Mouse (Mus musculus) kidney, adult 9 months (tissue): ENCODE measurements at regions not wholly inside any gene's neighbourhood (a gene's known extent, or its start where the extent isn't known, plus 50 kb on each side); places are given as distances from the start of the nearest gene placed in this dataset.
A peak's percentile ranks its signal among the peaks of the same experiment; 100 is the strongest.

Experiments
- DNase-seq: peaks from one replicate; pipeline ENCODE4 v3.0.0; 2022

GRCm38 (mm10) chr3:119653007-119653565 lies 131.2 kb downstream of the Ptbp2 start:
- no peak for DNase-seq

DNA sequence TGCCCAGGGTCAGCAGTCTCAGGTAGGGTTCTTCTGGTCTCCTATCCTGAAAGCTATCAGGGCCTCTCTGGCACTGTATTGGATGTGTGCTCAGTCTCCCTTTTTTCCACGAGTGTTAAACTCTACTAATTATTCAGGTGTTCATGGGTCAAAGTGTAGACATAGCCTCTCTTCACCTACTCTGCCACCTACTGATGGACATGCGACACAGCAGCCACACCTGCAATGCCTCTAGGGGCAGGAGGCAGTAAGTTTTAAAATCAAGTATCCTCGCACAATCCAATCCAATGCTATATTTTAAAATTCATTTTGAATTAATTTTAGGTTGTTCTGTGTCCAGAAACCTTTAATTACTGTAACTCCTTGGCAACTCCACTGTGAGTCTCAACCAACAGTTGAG lies 145.6 kb downstream of the Ptbp2 start:
- DNase-seq: no peak

DNA sequence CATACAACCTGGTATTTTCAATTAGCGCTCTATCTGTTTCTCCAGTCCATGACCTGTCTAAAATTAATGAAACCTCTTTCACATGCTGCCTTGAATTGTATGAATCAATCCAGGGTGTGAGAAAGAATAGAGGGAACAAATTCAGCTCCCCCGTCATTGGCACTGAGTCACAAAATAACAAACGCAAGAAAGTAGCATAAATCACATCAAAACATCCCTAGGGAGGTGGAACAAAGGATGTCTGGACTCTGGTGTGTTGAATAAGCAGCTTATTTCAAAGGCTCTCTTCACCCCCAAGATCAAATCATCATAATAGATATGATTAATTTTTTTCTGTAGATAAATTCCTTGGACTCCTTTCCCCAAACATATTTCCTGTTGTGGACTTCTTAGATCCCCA lies 148.6 kb downstream of the Ptbp2 start:
- DNase-seq: no peak

DNA sequence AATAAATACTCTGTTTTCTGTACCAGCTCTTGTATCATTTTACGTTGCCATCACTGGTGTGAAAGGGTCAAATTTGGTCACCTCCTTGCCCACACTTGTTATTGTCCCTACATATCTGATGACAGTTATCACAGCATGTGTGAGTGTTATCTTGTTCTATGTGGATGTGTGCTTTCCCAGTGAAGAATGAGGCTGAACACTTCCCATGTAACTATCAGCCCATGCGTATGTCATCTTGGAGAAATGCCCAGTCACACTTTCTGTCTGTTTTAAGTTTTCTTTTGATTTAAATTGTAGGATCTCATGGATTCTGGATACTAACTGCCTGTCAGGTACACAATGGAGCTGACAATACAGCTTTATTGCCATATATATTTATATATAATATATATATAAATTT lies 150.8 kb downstream of the Ptbp2 start:
- DNase-seq: no peak

DNA sequence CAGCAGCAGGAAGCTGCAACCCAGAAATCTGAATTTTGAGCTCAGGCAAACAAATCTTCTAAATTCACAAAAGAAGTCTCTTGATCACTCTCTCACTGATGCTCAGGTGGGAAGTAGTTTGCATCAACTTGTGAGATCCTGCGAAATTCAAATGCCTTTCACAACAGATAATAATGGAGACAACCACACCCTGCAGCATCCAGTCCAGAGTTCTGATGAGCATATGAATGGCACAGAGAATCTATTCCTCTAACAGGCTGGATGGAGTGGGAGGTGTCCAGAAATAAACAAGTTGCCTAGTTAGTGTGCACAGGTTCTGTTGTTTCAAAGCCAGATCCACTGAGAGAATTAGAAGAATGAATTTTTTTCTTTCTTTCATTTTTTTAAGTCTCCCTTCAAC lies 178.2 kb downstream of the Ptbp2 start:
- DNase-seq: no peak

- no peak for DNase-seq
Measured at GRCm38 (mm10) chr3:119588872-119589416, 195.3 kb downstream of the Ptbp2 start.

DNA sequence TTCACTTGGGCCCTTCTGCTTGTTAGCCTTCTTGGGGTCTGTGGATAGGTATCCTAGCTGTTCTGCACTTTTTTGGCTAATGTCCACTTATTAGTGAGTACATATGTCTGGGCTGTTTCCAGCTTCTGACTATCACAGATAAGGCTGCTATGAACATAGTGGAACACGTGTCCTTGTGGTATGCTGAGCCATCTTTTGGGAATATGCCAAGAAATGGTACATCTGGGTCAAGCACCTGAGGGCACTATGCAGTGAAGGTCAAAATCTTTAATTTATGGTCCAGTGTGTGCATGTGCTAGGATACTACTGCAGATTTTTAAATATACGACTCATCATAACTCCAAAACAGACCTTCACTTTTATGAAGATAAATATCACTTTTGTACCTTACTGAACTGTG lies 196.3 kb downstream of the Ptbp2 start:
- DNase-seq: no peak

DNA sequence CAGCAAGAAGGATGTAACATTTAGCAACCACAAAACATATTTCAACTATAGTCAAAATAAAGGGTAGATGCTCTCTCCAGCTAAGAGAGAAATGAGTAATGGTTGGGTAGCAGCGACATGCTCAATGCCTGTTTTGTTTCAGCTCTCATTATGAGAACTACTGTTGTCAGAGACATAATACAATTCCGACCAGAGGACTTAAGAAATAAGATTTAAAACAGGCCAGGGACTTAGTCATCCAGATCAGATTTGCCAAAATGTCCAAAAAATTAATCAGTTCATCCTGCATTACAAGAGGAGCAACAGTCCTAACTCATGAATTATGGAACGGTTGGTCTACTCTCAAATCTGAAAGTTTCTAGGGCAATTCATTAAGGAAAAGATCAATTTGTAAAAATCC lies 208.8 kb downstream of the Ptbp2 start:
- DNase-seq: no peak

DNA sequence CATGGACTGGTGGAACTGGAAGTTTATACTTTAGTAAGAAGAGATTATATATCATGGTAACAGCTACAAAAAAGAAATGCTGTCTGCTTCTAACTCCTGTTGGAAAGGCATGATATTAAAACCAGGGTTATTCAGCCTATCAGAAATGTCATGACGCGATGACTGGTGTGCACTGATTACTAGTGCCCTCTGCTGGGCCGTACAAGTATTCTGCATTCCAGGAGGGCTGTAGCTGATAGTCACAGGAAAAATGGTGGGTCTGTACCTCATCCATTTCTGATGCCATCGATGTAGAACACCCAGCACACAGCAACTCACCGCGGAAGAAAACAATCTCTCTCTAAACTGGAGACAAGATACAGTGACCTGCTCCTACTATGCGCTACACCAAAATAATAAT lies 246.4 kb downstream of the Ptbp2 start:
- no peak for DNase-seq

- DNase-seq: no peak
Measured at GRCm38 (mm10) chr3:119524510-119525123, 259.6 kb downstream of the Ptbp2 start.

DNA sequence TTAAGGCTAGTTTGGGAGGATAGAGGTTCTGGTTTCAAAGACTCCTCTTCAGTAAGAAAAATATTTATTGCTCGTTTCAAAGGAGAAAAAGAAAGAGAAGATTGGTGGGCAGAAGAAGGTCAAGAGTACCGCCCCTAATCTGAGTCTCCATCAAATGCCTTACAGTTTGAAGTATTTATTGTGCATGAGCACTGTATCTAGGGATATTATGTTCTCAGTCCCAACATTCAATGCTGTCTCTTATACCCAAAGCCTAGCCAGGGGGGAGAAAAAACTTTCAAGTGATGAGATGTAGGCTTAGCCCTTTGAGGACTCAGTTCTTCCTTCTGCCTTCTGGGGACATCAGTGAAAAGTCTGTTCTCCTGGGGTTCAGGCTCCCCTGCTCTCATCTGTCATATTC lies 271.7 kb downstream of the Ptbp2 start:
- no peak for DNase-seq

DNA sequence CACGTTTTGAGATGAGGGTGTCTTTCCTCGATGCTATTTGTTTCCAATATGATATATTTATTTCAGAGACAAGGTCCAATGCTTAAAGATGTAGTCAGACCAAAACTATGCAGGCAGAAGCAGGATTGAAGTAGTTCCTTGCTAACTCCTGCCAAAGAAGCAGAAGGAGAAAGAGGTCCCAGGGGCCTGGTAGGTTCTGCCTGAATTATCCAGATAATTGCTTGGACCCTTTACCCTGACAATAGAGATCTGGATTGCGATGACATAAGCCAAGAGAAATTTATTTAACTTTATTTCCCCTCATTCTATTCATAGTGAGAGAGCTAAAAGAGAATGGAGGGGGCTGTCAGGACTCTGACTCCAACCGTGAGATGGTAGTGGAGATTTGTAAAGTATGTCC lies 275.1 kb downstream of the Ptbp2 start:
- no peak for DNase-seq

GRCm38 (mm10) chr3:119503471-119503972 lies 280.7 kb downstream of the Ptbp2 start:
- DNase-seq: no peak

DNA sequence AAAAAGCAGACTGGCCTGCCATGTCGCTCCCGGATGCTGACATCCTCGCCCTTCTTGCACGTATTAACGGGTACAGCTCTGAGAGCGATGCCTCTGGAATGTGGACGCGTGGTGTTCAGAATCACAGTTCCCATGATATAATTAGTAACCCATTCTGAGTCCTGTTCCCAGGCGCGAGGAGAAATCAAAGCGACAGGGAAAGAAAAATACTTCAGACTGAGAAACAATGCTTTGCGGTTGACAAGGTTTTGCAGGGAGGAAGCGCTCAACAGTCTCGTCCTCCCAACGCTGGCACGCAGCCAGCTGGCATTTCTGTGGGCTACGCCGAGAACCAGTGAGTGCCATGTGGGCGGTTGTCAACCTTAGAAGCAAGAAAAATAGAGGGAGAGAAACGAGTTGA lies 285.6 kb downstream of the Ptbp2 start:
- peak; percentile 14 for DNase-seq

GRCm38 (mm10) chr3:119497880-119498279 lies 286.4 kb downstream of the Ptbp2 start:
- DNase-seq: no peak

- no peak for DNase-seq
Measured at GRCm38 (mm10) chr3:119494580-119494979, 289.7 kb downstream of the Ptbp2 start.

DNA sequence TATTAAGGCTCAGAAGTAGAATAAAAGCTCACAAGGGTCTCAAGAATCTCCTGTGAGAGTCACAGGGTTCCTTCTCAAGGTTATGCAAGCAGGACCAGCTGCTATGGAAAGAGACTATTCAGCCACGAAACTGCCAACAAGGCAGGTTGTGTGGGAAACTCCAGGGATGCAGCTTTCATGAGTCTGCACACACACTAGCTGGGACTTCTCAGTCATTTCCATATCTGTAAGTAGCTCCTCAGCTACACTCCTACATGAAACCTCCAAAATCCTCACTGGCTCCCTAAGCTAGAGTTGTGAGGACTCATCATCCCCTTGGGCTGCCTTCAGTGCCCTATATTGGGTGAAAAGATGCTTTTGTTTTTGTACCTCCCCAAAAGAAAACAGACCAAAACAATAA lies 291.6 kb downstream of the Ptbp2 start:
- DNase-seq: no peak

- DNase-seq: no peak
Measured at GRCm38 (mm10) chr3:119489336-119489735, 294.9 kb downstream of the Ptbp2 start.
